Mouse (Mus musculus): Measurements from ENCODE around the gene Slc30a2. TPM values are rescaled to one million over a fixed set of nuclear protein-coding genes. Genes with fewer than 3 reads are reported as not detected.

The Slc30a2 gene
- total and polyA plus RNA-seq, 2 experiments from 2014 or later, result 0.16 to 0.38 TPM

- WGBS, result 18% methylated on average over 8 of the region's 8 CpGs
- no peak overlapping the region for H3K4me2 ChIP-seq (ENCODE audit: low read depth, low read length)
- no peak for TF ChIP-seq EP300 (IDR thresholded peaks at IDR 0.05; ENCODE audit: low read depth)
- TF ChIP-seq CTCF (IDR thresholded peaks at IDR 0.05; ENCODE audit: low read depth), result no peak
- peaks cover 5% of the 10 kb centered on the region; the same call in 1 of the 2 replicates for H3K9me3 ChIP-seq (replicated peaks; ENCODE audit: control insufficient read depth, low read length)
- H3K9ac ChIP-seq (replicated peaks; ENCODE audit: low read depth, low read length), result no peak overlapping the region
- no peaks in the 10 kb centered on the region for H3K36me3 ChIP-seq (replicated peaks; ENCODE audit: control insufficient read depth, insufficient read depth, low read length)
- H3K27ac ChIP-seq (ENCODE audit: low read depth), result no peak overlapping the region
- no peaks in the 10 kb centered on the region for H3K4me1 ChIP-seq (ENCODE audit: control insufficient read depth, insufficient read depth)
- no peak for ATAC-seq (ENCODE audit: insufficient read depth, low read depth)
- no peaks in the 10 kb centered on the region for H3K27me3 ChIP-seq (ENCODE audit: control insufficient read depth, insufficient read depth, low read length)
- no peak overlapping the region for H3K4me3 ChIP-seq (ENCODE audit: low read depth, low read length)
- peak; percentile 53 for DNase-seq (ENCODE audit: low spot score)
These were observed 49.6 kb downstream of the Slc30a2 start for GRCm38 (mm10) chr4:134392595-134392994.

- Histone ChIP-seq H3K9ac (replicated peaks; ENCODE audit: low read depth, low read length) (no peak overlapping the region), H3K27ac (ENCODE audit: low read depth) (no peak overlapping the region), H3K27me3 (ENCODE audit: control insufficient read depth, insufficient read depth, low read length) (no peaks in the 10 kb centered on the region), H3K4me2 (ENCODE audit: low read depth, low read length) (no peak overlapping the region), H3K4me1 (ENCODE audit: control insufficient read depth, insufficient read depth) (no peaks in the 10 kb centered on the region), H3K36me3 (replicated peaks; ENCODE audit: control insufficient read depth, insufficient read depth, low read length) (no peaks in the 10 kb centered on the region), H3K9me3 (replicated peaks; ENCODE audit: control insufficient read depth, low read length) (peaks cover 5% of the 10 kb centered on the region; the same call in 1 of the 2 replicates), H3K4me3 (ENCODE audit: low read depth, low read length) (no peak overlapping the region)
- TF ChIP-seq CTCF (IDR thresholded peaks at IDR 0.05; ENCODE audit: low read depth) (peak; percentile 24; the same call in 1 of the 2 replicates), EP300 (IDR thresholded peaks at IDR 0.05; ENCODE audit: low read depth) (no peak)
- DNase-seq (ENCODE audit: low spot score), result no peak
- no peak for ATAC-seq (ENCODE audit: insufficient read depth, low read depth)
- WGBS, result 20% methylated on average over 12 of the region's 12 CpGs
These were observed 50.0 kb downstream of the Slc30a2 start for GRCm38 (mm10) chr4:134393026-134393425.

- Histone ChIP-seq H3K9me3 (replicated peaks; ENCODE audit: control insufficient read depth, low read length) (peaks cover 5% of the 10 kb centered on the region; the same call in 1 of the 2 replicates), H3K4me1 (ENCODE audit: control insufficient read depth, insufficient read depth) (no peaks in the 10 kb centered on the region), H3K9ac (replicated peaks; ENCODE audit: low read depth, low read length) (no peak overlapping the region), H3K4me3 (ENCODE audit: low read depth, low read length) (no peak overlapping the region), H3K4me2 (ENCODE audit: low read depth, low read length) (no peak overlapping the region), H3K27me3 (ENCODE audit: control insufficient read depth, insufficient read depth, low read length) (no peaks in the 10 kb centered on the region), H3K36me3 (replicated peaks; ENCODE audit: control insufficient read depth, insufficient read depth, low read length) (no peaks in the 10 kb centered on the region), H3K27ac (ENCODE audit: low read depth) (no peak overlapping the region)
- TF ChIP-seq EP300 (IDR thresholded peaks at IDR 0.05; ENCODE audit: low read depth) (no peak), CTCF (IDR thresholded peaks at IDR 0.05; ENCODE audit: low read depth) (no peak)
- no peak for DNase-seq (ENCODE audit: low spot score)
- no peak for ATAC-seq (ENCODE audit: insufficient read depth, low read depth)
- 89% methylated on average over 7 of the region's 7 CpGs for WGBS
These were observed 52.2 kb downstream of the Slc30a2 start for GRCm38 (mm10) chr4:134395142-134395541.

- H3K4me3 ChIP-seq (ENCODE audit: low read depth, low read length), result peak within 1 kb of the TSS; percentile 50
- peaks cover 3% of the 10 kb centered on the region for H3K4me1 ChIP-seq (ENCODE audit: control insufficient read depth, insufficient read depth)
- whole genome bisulfite sequencing, result under 1% methylated on average over 31 of the region's 31 CpGs
- TF ChIP-seq EP300 (IDR thresholded peaks at IDR 0.05; ENCODE audit: low read depth) (peak; percentile 65; the same call in 1 of the 2 replicates), CTCF (IDR thresholded peaks at IDR 0.05; ENCODE audit: low read depth) (peak; percentile 99)
- H3K4me2 ChIP-seq (ENCODE audit: low read depth, low read length), result peak within 1 kb of the TSS; percentile 77
- no peaks in the 10 kb centered on the region for H3K36me3 ChIP-seq (replicated peaks; ENCODE audit: control insufficient read depth, insufficient read depth, low read length)
- DNase-seq (ENCODE audit: low spot score) (peak; percentile 100), ATAC-seq (ENCODE audit: insufficient read depth, low read depth) (peak; percentile 97)
- H3K9me3 ChIP-seq (replicated peaks; ENCODE audit: control insufficient read depth, low read length), result peaks cover 5% of the 10 kb centered on the region; the same call in 1 of the 2 replicates
- H3K27me3 ChIP-seq (ENCODE audit: control insufficient read depth, insufficient read depth, low read length), result no peaks in the 10 kb centered on the region
- H3K27ac ChIP-seq (ENCODE audit: low read depth), result peak within 1 kb of the TSS; percentile 93
- H3K9ac ChIP-seq (replicated peaks; ENCODE audit: low read depth, low read length), result peak within 1 kb of the TSS; percentile 69
These were observed 53.2 kb downstream of the Slc30a2 start, which contains the start of gene Pafah2 for GRCm38 (mm10) chr4:134395977-134396825. Gene Pafah2 (plus strand): TSS chr4:134396320.

GRCm38 (mm10) chr4:134397121-134397520, 54.1 kb downstream of the Slc30a2 start:
- H3K27ac ChIP-seq (ENCODE audit: low read depth), result peak overlapping the region; percentile 81
- H3K4me2 ChIP-seq (ENCODE audit: low read depth, low read length), result peak overlapping the region; percentile 77
- H3K9ac ChIP-seq (replicated peaks; ENCODE audit: low read depth, low read length), result peak overlapping the region; percentile 69; the same call in 1 of the 2 replicates
- no peaks in the 10 kb centered on the region for H3K27me3 ChIP-seq (ENCODE audit: control insufficient read depth, insufficient read depth, low read length)
- ATAC-seq (ENCODE audit: insufficient read depth, low read depth), result peak; percentile 34; the same call in 1 of the 2 replicates
- H3K36me3 ChIP-seq (replicated peaks; ENCODE audit: control insufficient read depth, insufficient read depth, low read length), result no peaks in the 10 kb centered on the region
- 2% methylated on average over 7 of the region's 7 CpGs for WGBS
- peak; percentile 24 for TF ChIP-seq CTCF (IDR thresholded peaks at IDR 0.05; ENCODE audit: low read depth)
- TF ChIP-seq EP300 (IDR thresholded peaks at IDR 0.05; ENCODE audit: low read depth), result no peak
- no peaks in the 10 kb centered on the region for H3K9me3 ChIP-seq (replicated peaks; ENCODE audit: control insufficient read depth, low read length)
- H3K4me3 ChIP-seq (ENCODE audit: low read depth, low read length), result peak overlapping the region; percentile 50
- H3K4me1 ChIP-seq (ENCODE audit: control insufficient read depth, insufficient read depth), result peaks cover 12% of the 10 kb centered on the region
- peak; percentile 81 for DNase-seq (ENCODE audit: low spot score)

All from heart, postnatal 0 days (tissue).